Mouse (Mus musculus): ENCODE measurements at regions not wholly inside any gene's neighbourhood (a gene's known extent, or its start where the extent isn't known, plus 50 kb on each side); places are given as distances from the start of the nearest gene placed in this dataset.

- no peak for TF ChIP-seq GATA1 (IDR thresholded peaks at IDR 0.05; ENCODE audit: borderline replicate concordance, low read length)
- no peak for TF ChIP-seq FLI1 (IDR thresholded peaks at IDR 0.05; ENCODE audit: low read length)
Observed at GRCm38 (mm10) chr9:87431523-87431922, 176.2 kb upstream of the Cep162 start.
